Mouse (Mus musculus): ENCODE data around the gene Anxa3.

DNA sequence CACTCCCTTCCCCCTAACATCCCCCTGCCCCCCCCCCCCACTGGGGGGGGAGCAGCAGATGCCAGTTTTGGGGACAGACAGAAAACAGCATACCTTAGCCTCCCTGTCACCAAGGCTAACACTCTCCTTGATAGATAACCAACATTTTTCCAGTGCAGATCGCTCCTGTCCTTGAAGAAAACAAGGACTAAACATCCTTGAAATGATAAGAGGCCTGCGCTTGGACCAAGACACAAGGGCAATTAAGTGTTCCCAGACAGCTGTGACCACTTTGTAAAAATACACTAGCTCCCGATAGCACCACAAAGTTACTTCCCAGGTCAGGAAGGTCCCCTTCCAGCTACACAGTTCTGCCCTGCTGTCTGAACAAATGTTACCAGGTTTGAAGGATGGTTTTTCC lies 55.2 kb downstream of the Anxa3 start:
- TF ChIP-seq CTCF (IDR thresholded peaks at IDR 0.05; ENCODE audit: insufficient read depth, low read depth, low read length) (no peak), POLR2A (IDR thresholded peaks at IDR 0.05; ENCODE audit: insufficient read depth, low read depth, low read length) (no peak)

Measured in olfactory bulb, adult 2 months (tissue).